Mouse (Mus musculus): ENCODE results near the gene Slc9a3.
A peak's percentile ranks its signal among the peaks of the same experiment; 100 is the strongest.

Slc9a3 gene

GRCm38 (mm10) chr13:74145983-74146622, 24.8 kb downstream of the Slc9a3 start:
- DNase-seq: no peak

GRCm38 (mm10) chr13:74147327-74147726, 26.1 kb downstream of the Slc9a3 start:
- no peak for DNase-seq

GRCm38 (mm10) chr13:74166348-74167056, 45.2 kb downstream of the Slc9a3 start:
- peak; percentile 25 for DNase-seq

- DNase-seq: peak; percentile 7
Measured at GRCm38 (mm10) chr13:74167057-74167413, 45.8 kb downstream of the Slc9a3 start.

- DNase-seq: no peak
Measured at GRCm38 (mm10) chr13:74167492-74167891, 46.2 kb downstream of the Slc9a3 start.

- no peak for DNase-seq
Measured at GRCm38 (mm10) chr13:74169446-74170164, 48.3 kb downstream of the Slc9a3 start.

GRCm38 (mm10) chr13:74172036-74172435, 50.8 kb downstream of the Slc9a3 start:
- no peak for DNase-seq

GRCm38 (mm10) chr13:74183011-74183695, 61.9 kb downstream of the Slc9a3 start:
- no peak for DNase-seq

- DNase-seq: no peak
Measured at GRCm38 (mm10) chr13:74192613-74193012, 71.4 kb downstream of the Slc9a3 start.

GRCm38 (mm10) chr13:74196451-74196850, 75.2 kb downstream of the Slc9a3 start:
- DNase-seq: no peak

GRCm38 (mm10) chr13:74208317-74208985, 87.2 kb downstream of the Slc9a3 start, which contains the start of gene Exoc3:
Gene Exoc3, minus strand, starts transcription at chr13:74208732.
- peak; percentile 93 for DNase-seq

- no peak for DNase-seq
Measured at GRCm38 (mm10) chr13:74208986-74209345, 87.7 kb downstream of the Slc9a3 start.

GRCm38 (mm10) chr13:74218441-74218840, 97.2 kb downstream of the Slc9a3 start:
- DNase-seq: no peak
